Mouse (Mus musculus): Measurements from ENCODE around the gene Rnf216.
A peak's percentile ranks its signal among the peaks of the same experiment; 100 is the strongest.
"Not testable (repeated sequence)": the region's sequence is repeated elsewhere in the genome, so short reads cannot be mapped to it uniquely, and the experiment has no call there.

Gene Rnf216

GRCm38 (mm10) chr5:143112281-143113246 is at the start of gene Rnf216:
Rnf216 (minus strand) TSS chr5:143112994.
- peak; percentile 94 for DNase-seq (ENCODE audit: low read depth, low spot score)

DNA sequence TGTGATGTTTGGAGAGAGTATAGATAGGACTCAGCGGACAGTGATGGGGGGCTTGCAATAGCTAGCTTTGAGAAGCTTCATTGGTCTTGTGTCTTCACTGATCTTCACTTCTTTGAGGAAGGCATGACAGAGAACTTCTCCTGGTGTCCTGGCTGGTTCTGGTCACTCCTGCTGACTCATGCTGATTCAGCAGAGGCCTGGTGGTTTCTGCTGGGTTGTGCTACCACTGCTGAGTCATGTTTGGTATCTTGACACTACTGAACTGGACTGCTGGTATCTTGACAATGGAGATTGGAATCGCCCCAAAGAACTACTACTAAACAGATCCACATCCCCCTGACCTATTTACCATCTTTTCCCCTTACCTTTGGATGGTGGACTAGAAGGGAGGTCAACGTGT is 42.7 kb upstream of the Rnf216 start:
- no peak for DNase-seq (ENCODE audit: low read depth, low spot score)

DNA sequence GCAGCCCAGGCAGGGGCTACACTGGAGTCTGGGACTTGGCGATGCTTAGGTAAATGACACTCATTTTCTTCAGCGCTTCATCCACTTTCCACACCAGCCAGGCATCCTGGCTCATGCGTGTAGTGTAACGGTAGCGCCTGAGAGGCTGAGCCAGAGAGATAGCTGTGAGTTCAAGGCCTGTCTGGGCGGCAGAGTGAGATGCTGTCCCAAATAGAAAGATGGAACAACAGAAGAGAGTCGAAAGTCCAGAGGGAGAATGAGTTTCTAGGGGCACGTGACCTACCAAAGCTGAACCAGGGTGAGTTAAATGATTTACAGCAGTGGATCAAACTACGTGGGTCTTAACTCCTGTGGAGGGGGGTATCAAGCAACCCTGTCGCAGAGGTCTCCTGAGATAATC is 41.0 kb upstream of the Rnf216 start:
- DNase-seq (ENCODE audit: low read depth, low spot score), result no peak

- DNase-seq (ENCODE audit: low read depth, low spot score), result no peak
Observed at GRCm38 (mm10) chr5:143150044-143150443, 37.2 kb upstream of the Rnf216 start.

GRCm38 (mm10) chr5:143149536-143149935 is 36.7 kb upstream of the Rnf216 start:
- DNase-seq (ENCODE audit: low read depth, low spot score), result no peak

DNA sequence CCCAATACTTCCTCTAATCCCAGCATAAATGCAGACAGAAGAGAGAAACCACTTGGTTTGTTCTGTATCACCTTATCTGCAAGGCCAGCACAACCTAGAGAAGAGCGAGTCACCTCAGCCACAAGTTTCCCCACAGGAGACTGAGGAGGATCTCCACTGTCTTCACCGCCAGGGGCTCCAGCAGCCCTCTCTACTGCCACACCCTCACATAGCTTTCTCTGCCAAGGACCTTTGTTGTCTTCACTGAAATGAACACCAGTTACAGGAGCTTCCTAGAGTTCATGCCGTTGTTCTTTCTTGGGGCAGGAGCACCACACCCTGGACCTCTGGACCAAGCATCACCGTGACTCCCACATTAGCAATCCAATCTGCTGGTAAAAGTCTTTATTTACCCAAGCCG is 35.9 kb upstream of the Rnf216 start:
- no peak for DNase-seq (ENCODE audit: low read depth, low spot score)

DNA sequence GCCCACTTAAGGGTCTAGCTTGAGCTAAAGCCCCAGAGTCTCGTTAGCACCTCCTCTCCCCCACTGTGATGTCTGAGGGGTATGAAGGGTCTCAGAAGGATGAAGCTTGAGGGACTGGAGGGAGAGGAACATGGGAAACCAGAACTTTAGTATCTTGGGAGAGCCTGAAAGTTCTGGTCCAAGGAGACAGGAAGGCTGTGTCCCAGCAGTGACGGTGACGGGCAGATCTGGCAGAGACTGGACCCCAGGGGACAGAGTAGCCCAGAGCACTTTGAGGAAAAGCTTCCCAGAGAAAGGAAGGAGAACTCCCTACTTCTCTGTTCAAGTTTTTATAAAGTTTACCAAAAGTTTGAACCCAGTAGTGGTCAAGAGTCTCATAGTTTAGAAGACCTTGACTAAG is 34.7 kb upstream of the Rnf216 start, which contains the start of gene Olfr718-ps1:
Olfr718-ps1 (minus strand) TSS at position 101 of the 400 bp plus-strand sequence.
- DNase-seq (ENCODE audit: low read depth, low spot score), result no peak

DNA sequence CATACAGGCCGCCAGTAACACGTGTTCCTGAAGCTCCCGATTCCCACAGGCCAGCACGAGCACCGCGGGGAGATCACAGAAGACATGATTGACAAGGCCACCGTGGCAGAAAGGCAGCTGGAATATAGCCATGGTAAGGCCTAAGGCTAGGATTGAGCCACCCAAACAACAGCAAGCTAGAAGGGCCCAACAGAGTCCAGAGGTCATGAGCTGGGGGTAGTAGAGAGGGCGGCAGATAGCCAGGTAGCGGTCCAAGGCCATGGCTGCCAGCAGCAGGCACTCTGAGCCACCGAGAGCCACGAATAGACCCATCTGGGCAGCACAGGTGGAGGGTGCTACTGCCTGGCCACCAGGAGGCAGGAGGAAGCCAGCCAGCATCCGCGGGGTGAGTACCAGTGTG is 24.8 kb upstream of the Rnf216 start:
- no peak for DNase-seq (ENCODE audit: low read depth, low spot score)

DNA sequence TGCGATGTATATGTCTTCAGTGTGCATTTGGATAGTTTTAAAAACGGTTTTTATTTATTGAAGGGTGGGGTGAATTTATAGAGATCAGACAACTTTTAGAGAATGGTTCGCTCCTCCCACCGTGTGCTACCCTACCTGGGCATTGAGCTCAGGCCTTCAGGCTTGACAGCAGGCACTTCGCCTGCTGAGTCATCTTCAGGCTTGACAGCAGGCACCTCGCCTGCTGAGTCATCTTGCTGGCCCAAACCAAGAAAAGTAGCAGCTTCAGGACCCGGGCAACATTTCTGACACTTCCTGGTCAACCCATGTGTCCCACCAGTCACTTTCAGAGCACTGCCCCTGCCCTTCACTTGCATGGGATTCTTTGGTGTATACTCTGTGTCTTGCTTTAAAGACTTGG is 22.2 kb upstream of the Rnf216 start:
- DNase-seq (ENCODE audit: low read depth, low spot score), result no peak

- DNase-seq (ENCODE audit: low read depth, low spot score), result not testable (repeated sequence)
Observed at GRCm38 (mm10) chr5:143134216-143135010, 21.6 kb upstream of the Rnf216 start.

GRCm38 (mm10) chr5:143132935-143133514 is 20.2 kb upstream of the Rnf216 start:
- DNase-seq (ENCODE audit: low read depth, low spot score), result no peak

DNA sequence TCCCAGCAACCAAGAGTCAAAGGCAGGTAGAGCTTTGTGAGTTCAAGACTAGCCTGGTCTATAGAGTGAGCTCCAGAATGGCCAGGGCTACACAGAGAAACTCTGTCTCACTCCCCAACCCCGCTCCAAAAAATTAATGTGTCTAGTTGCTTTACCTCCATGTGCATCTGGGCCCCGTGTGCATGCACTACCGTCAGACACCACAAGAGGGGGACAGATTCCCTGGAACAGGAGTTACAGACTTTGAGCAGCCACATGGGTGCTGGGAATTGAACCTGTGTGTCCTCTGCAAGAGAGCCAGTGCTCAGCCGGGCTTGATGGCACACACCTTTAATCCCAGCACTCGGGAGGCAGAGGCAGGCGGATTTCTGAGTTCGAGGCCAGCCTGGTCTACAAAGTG is 17.5 kb upstream of the Rnf216 start:
- no peak for DNase-seq (ENCODE audit: low read depth, low spot score)

DNA sequence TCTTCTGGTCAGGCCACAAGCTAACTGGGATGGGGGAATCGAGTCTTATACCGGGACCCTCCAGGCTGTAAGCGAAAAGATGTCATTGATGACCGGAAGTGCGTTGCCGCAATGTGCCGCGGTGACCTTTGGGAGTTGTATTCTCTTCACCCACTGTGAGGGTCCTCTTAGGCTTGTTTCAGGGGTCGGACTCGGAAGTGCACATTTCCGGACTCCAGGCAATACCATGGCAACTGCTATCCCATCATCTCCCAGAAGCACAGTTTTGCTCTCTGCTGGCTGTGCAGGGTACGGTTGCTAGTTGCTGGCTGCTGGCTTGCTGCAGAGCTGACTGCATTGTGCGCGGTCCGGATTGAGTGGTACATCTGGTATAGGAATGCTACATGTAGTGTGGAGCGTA is 16.3 kb upstream of the Rnf216 start:
- no peak for DNase-seq (ENCODE audit: low read depth, low spot score)

DNA sequence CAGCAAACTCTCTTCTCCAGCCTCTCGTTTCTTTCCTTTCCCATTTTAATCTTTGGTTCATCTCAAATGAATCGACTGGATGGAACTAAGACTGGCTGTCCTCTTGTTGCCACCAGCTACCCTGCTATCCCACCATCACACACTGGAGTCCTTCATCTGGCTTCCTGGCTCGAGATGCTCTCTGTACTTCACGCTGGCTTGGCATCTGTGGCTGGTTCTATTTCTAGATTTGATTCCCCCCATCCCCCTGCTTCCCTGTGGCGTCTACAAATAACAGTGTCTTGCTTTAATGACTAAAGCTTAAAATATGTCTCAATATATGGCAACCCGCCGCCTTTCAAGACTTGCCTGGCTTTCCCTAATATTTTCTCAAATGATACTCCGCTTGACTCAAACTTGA is 15.0 kb upstream of the Rnf216 start:
- DNase-seq (ENCODE audit: low read depth, low spot score), result no peak

GRCm38 (mm10) chr5:143126908-143127307 is 14.1 kb upstream of the Rnf216 start:
- DNase-seq (ENCODE audit: low read depth, low spot score), result no peak

- no peak for DNase-seq (ENCODE audit: low read depth, low spot score)
Observed at GRCm38 (mm10) chr5:143126089-143126488, 13.3 kb upstream of the Rnf216 start.

DNA sequence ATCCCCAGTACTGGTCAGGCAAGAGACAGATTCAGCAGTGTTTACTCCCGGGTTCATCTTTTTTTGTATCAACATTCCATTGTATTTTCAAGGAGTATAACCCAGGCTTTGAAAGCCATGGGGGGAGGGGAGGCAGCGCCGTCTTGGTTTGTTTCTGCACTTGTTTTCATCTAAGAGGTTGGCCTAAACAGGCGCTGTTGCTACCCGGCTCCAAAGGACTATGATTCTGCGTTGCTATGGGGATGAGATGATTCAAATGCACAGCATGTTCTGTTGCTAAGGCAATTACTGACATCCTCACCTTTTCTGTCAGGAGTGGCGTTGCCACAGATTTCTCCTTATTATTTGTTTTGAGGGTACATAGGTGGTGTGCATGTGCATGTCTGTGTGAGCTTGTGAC is 12.8 kb upstream of the Rnf216 start:
- DNase-seq (ENCODE audit: low read depth, low spot score), result no peak

DNA sequence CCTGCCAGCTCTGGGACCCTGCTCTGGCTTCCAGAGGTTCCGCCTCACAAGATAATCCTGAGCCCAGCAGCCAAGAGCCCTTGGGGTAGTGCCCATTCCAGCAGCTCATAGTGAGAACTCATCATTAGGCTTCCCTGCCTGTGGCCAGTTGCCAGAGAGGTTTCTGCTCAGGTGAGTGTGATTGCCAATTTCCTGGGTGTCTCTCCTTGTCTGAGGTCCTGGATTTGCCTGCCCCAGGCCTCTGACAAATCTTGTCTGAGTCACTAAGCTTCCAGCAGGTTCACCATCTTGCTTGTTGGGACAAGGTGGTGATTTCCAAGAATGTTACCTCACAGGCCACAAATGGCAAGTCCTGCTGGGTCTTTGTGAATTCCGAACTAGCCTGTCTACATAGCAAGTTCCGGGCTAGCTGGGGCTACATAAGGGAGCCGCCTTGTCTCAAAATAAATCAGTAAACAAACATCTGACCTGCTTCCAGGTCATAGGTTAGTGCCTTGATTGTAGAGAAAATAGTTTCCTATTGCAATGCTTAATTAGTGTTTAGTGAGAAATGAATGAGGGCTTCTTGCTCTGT is 12.1 kb upstream of the Rnf216 start:
- DNase-seq (ENCODE audit: low read depth, low spot score), result no peak

DNA sequence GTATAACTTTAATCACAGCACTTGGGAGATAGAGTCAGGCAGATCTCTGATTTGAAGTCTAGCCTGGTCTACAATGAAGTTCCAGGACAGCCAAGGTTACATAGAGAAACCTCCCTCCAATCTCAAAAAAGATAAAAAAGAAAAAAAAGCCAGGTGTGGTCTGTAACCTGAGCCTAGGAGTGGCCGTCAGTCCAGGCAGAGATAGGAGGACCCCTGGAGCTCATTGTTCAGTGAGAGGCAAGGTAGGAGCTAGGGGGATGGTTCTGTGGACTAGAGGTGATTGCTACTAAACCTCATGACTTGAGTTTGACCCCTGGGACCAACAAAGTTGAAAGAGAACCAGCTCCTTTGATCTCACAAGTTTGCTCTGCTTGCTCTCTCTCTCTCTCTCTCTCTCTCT is 9.9 kb upstream of the Rnf216 start:
- DNase-seq (ENCODE audit: low read depth, low spot score), result no peak

DNA sequence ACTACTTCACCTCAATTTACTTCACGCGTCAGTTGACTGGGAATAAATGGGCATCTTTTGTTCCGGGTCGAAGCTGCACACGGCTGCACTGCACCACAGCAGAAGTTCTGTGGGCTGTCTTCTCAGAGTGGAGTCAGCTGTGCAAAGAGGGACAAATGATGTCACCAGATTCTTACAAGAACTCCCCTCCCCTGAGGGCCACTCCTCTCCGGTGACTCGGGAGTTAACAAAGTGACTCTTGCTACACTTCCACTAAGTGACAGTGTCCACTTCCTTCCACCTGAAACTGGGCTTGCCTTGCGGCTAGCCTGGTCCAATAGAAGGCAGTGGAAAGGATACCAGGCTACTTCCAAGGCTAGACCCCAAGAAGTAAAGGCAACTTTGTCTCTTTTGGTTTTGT is 9.3 kb upstream of the Rnf216 start:
- DNase-seq (ENCODE audit: low read depth, low spot score), result no peak

- DNase-seq (ENCODE audit: low read depth, low spot score), result no peak
Observed at GRCm38 (mm10) chr5:143106842-143107241, 6.0 kb downstream of the Rnf216 start.

- no peak for DNase-seq (ENCODE audit: low read depth, low spot score)
Observed at GRCm38 (mm10) chr5:143103231-143103630, 9.6 kb downstream of the Rnf216 start.
